Mouse (Mus musculus): ENCODE measurements around the gene Adamtsl4.
"Not testable (repeated sequence)": the region's sequence is repeated elsewhere in the genome, so short reads cannot be mapped to it uniquely, and the experiment has no call there.

DNA sequence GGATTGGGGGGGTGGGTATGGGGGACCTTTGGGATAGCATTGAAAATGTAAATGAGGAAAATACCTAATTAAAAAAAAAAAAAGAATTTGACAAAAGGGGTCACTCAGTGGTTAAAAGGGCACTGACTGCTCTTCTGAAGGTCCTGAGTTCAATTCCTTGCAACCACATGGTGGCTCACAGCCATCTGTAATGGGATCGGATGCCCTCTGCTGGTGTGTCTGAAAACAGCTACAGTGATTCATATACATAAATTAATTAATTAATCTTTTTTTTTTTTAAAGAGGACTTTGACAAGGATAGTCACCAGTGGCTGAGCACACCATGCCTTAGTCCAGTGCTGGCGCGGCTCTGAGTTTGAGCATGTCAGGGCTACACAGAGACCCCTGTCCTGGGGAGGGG, 17.3 kb downstream of the Adamtsl4 start:
- not testable (repeated sequence) for TF ChIP-seq POLR2A (IDR thresholded peaks at IDR 0.05; ENCODE audit: low read depth, low read length)
- TF ChIP-seq CTCF (conservative IDR thresholded peaks at IDR 0.05; ENCODE audit: insufficient read depth, insufficient read length, low read depth, low read length): 0 out of 2 replicates have a peak, but pooled peaks have one; percentile 13
